19 mouse cellular contexts compared by ENCODE assay signal in the genomic region with DNA sequence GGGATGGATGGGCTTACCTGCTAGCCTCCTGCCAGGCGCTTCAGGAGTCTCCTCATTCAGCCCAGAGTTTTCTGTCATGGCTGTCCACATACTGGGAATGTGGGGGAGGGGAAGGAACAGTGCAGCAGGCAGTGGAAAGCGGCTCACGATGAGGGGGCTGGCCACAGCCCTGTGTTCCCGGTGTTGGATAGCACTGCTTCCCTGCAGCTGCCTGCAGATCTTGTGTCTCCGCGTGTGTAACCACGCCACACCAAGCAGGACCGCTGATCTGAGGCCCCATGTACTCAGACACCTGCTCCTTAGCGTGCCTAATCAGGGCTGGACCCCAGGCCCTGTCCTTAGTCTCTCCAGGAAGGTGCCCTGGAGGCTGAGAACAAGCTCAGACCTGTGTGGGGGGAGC. TPM values are rescaled to one million over a fixed set of nuclear protein-coding genes. Genes with fewer than 3 reads are reported as not detected.
DNase-seq lines count a peak whose midpoint lies in the region; ATAC-seq lines count a peak whose summit lies in the region.
"Had no signal": no experiment of that assay in that cellular context is flagged by ENCODE, and none has a peak within 500 bp of the region (broad histone marks: within the 10 kb centered on the region; RNA-seq: fewer than 3 reads in every experiment).

No protein-coding gene starts in this region.

- WGBS in kidney, embryonic 14.5 days = 55% methylated on average over 9 of the region's 9 CpGs
- WGBS in midbrain, embryonic 13.5 days = 88% methylated on average over 9 of the region's 9 CpGs
- WGBS in midbrain, embryonic 16.5 days = 76% methylated on average over 9 of the region's 9 CpGs
- WGBS in embryonic facial prominence, embryonic 15.5 days = 63% methylated on average over 9 of the region's 9 CpGs
- 62% methylated on average over 9 of the region's 9 CpGs for WGBS in limb, embryonic 15.5 days

- peak; percentile 48; the same call in 1 of the 2 replicates for ATAC-seq in kidney, embryonic 14.5 days (ENCODE audit: low FRiP score, low TSS enrichment)
- ATAC-seq in midbrain, embryonic 13.5 days = peak; percentile 37
- no peak for ATAC-seq in midbrain, embryonic 16.5 days
- ATAC-seq in embryonic facial prominence, embryonic 15.5 days (ENCODE audit: insufficient number of reproducible peaks, low FRiP score, low TSS enrichment, low read depth) = 0 out of 2 replicates have a peak, but pooled peaks have one; percentile 23
- peak; percentile 30; the same call in 1 of the 2 replicates for ATAC-seq in limb, embryonic 15.5 days (ENCODE audit: insufficient number of reproducible peaks, low FRiP score, low TSS enrichment, low read depth)
- ATAC-seq: CD4-positive, CD25-positive, alpha-beta regulatory T cell, adult 4 months had no signal

- H3K27ac ChIP-seq in kidney, embryonic 14.5 days (ENCODE audit: low read depth, low read length) = no peak overlapping the region
- no peak overlapping the region for H3K27ac ChIP-seq in midbrain, embryonic 13.5 days
- H3K27ac ChIP-seq in midbrain, embryonic 16.5 days (ENCODE audit: low read length) = no peak overlapping the region
- no peak overlapping the region for H3K27ac ChIP-seq in embryonic facial prominence, embryonic 15.5 days (replicated peaks)
- H3K27ac ChIP-seq in limb, embryonic 15.5 days = no peak overlapping the region
- H3K27ac ChIP-seq: forebrain, embryonic 12.5 days; liver, embryonic 15.5 days; stomach, embryonic 15.5 days had no signal

- H3K4me3 ChIP-seq in kidney, embryonic 14.5 days (ENCODE audit: low read length) = no peak overlapping the region
- H3K4me3 ChIP-seq in midbrain, embryonic 13.5 days (replicated peaks) = no peak overlapping the region
- H3K4me3 ChIP-seq in midbrain, embryonic 16.5 days (ENCODE audit: low read depth, low read length) = no peak overlapping the region
- H3K4me3 ChIP-seq in embryonic facial prominence, embryonic 15.5 days (replicated peaks) = no peak overlapping the region
- no peak overlapping the region for H3K4me3 ChIP-seq in limb, embryonic 15.5 days
- H3K4me3 ChIP-seq: forebrain, embryonic 12.5 days; liver, embryonic 15.5 days; stomach, embryonic 15.5 days had no signal

- no peaks in the 10 kb centered on the region for H3K27me3 ChIP-seq in kidney, embryonic 14.5 days (ENCODE audit: control insufficient read depth, insufficient read depth, low read length)
- H3K27me3 ChIP-seq in midbrain, embryonic 13.5 days = no peaks in the 10 kb centered on the region
- H3K27me3 ChIP-seq in midbrain, embryonic 16.5 days (ENCODE audit: control insufficient read depth, insufficient read depth, low read depth, low read length) = no peaks in the 10 kb centered on the region
- H3K27me3 ChIP-seq in embryonic facial prominence, embryonic 15.5 days = no peaks in the 10 kb centered on the region
- no peaks in the 10 kb centered on the region for H3K27me3 ChIP-seq in limb, embryonic 15.5 days
- H3K27me3 ChIP-seq: forebrain, embryonic 12.5 days; liver, embryonic 15.5 days; stomach, embryonic 15.5 days had no signal

- no peaks in the 10 kb centered on the region for H3K36me3 ChIP-seq in kidney, embryonic 14.5 days (ENCODE audit: control insufficient read depth, insufficient read depth, low read length)
- peaks cover 48% of the 10 kb centered on the region for H3K36me3 ChIP-seq in midbrain, embryonic 13.5 days
- peaks cover 34% of the 10 kb centered on the region for H3K36me3 ChIP-seq in midbrain, embryonic 16.5 days (ENCODE audit: control insufficient read depth, insufficient read depth, low read length)
- H3K36me3 ChIP-seq in embryonic facial prominence, embryonic 15.5 days = no peaks in the 10 kb centered on the region
- no peaks in the 10 kb centered on the region for H3K36me3 ChIP-seq in limb, embryonic 15.5 days
- H3K36me3 ChIP-seq: liver, embryonic 15.5 days; stomach, embryonic 15.5 days had no signal

- H3K9ac ChIP-seq in kidney, embryonic 14.5 days (ENCODE audit: low read depth, low read length) = no peak overlapping the region
- H3K9ac ChIP-seq in midbrain, embryonic 13.5 days (replicated peaks) = no peak overlapping the region
- no peak overlapping the region for H3K9ac ChIP-seq in midbrain, embryonic 16.5 days (ENCODE audit: low read depth, low read length)
- H3K9ac ChIP-seq in embryonic facial prominence, embryonic 15.5 days = no peak overlapping the region
- H3K9ac ChIP-seq in limb, embryonic 15.5 days = no peak overlapping the region
- H3K9ac ChIP-seq: forebrain, embryonic 12.5 days; liver, embryonic 15.5 days; stomach, embryonic 15.5 days had no signal

- no peak for DNase-seq in kidney, postnatal 14 days
- no peak for DNase-seq in left cerebral cortex, postnatal 25 days (ENCODE audit: low spot score in 2 of 2)
- no peak for DNase-seq in T-cell, adult 2 months (ENCODE audit: low spot score)
- DNase-seq: adrenal gland, postnatal 14 days; cerebellum, adult 18-20 months; gastrocnemius, postnatal 25 days; kidney, postnatal 25 days; lung, postnatal 10 days; right cerebral cortex, postnatal 14 days; thymus, adult 2 months had no signal

- no peak overlapping the region for H3K4me2 ChIP-seq in kidney, embryonic 14.5 days (replicated peaks; ENCODE audit: low read depth, low read length)
- H3K4me2 ChIP-seq in midbrain, embryonic 13.5 days (replicated peaks) = no peak overlapping the region
- H3K4me2 ChIP-seq in midbrain, embryonic 16.5 days (ENCODE audit: low read length) = no peak overlapping the region
- no peak overlapping the region for H3K4me2 ChIP-seq in embryonic facial prominence, embryonic 15.5 days (replicated peaks)
- H3K4me2 ChIP-seq in limb, embryonic 15.5 days = no peak overlapping the region
- H3K4me2 ChIP-seq: forebrain, embryonic 12.5 days; liver, embryonic 15.5 days; stomach, embryonic 15.5 days had no signal

- H3K4me1 ChIP-seq in kidney, embryonic 14.5 days (ENCODE audit: control insufficient read depth, insufficient read depth, low read length) = no peaks in the 10 kb centered on the region
- H3K4me1 ChIP-seq in midbrain, embryonic 13.5 days (replicated peaks) = peaks cover 8% of the 10 kb centered on the region; the same call in 1 of the 2 replicates
- no peaks in the 10 kb centered on the region for H3K4me1 ChIP-seq in midbrain, embryonic 16.5 days (ENCODE audit: control insufficient read depth, insufficient read depth, low read length)
- H3K4me1 ChIP-seq in embryonic facial prominence, embryonic 15.5 days = no peaks in the 10 kb centered on the region
- no peaks in the 10 kb centered on the region for H3K4me1 ChIP-seq in limb, embryonic 15.5 days
- H3K4me1 ChIP-seq: liver, embryonic 15.5 days; stomach, embryonic 15.5 days had no signal

- intact Hi-C loops in left cerebral cortex, postnatal 25 days (cut with DNase I) = no loop called here

- 0 out of 2 replicates have a peak, but pooled peaks cover 3% of the 10 kb centered on the region for H3K9me3 ChIP-seq in kidney, embryonic 14.5 days (ENCODE audit: control insufficient read depth, low read length)
- no peaks in the 10 kb centered on the region for H3K9me3 ChIP-seq in midbrain, embryonic 13.5 days
- H3K9me3 ChIP-seq in midbrain, embryonic 16.5 days (replicated peaks; ENCODE audit: control insufficient read depth, low read length, poor library complexity, severe bottlenecking) = no peaks in the 10 kb centered on the region
- H3K9me3 ChIP-seq in embryonic facial prominence, embryonic 15.5 days (replicated peaks) = no peaks in the 10 kb centered on the region
- no peaks in the 10 kb centered on the region for H3K9me3 ChIP-seq in limb, embryonic 15.5 days
- H3K9me3 ChIP-seq: forebrain, embryonic 12.5 days; liver, embryonic 15.5 days; stomach, embryonic 15.5 days had no signal

RNA-seq across cellular contexts. Expression of gene Igsf9b, which starts 35.9 kb away (rescaled TPM):
- 1.9 and 2.2 TPM in 2 replicates for polyA plus RNA-seq in kidney, embryonic 14.5 days (2014; fragmentation: Nextera tagmentation; extraction: Ambion mirVana)
- 11.3 and 12.6 TPM in 2 replicates for polyA plus RNA-seq in midbrain, embryonic 13.5 days (2015; fragmentation: Nextera tagmentation; extraction: Ambion mirVana)
- 21.9 and 22.8 TPM in 2 replicates for polyA plus RNA-seq in midbrain, embryonic 16.5 days (2015; fragmentation: Nextera tagmentation; extraction: Ambion mirVana)
- 2.6 and 2.8 TPM in 2 replicates for polyA plus RNA-seq in embryonic facial prominence, embryonic 15.5 days (2015; fragmentation: Nextera tagmentation; extraction: Ambion mirVana)
- 3.2 and 3.5 TPM in 2 replicates for polyA plus RNA-seq in limb, embryonic 15.5 days (2015; fragmentation: Nextera tagmentation; extraction: Ambion mirVana)
- 10 to 100 TPM; 65.9 to 66.7 TPM for total RNA-seq in left cerebral cortex, postnatal 25 days (2021)
